Mouse (Mus musculus): ENCODE data around the gene Hsp90ab1. TPM values are rescaled to one million over a fixed set of nuclear protein-coding genes. Genes with fewer than 3 reads are reported as not detected.
A peak's percentile ranks its signal among the peaks of the same experiment; 100 is the strongest.

Gene Hsp90ab1
- polyA plus RNA-seq, 1 experiment from 2014 or later: 1,682 TPM

GRCm38 (mm10) chr17:45575123-45575897 is 2.2 kb upstream of the Hsp90ab1 start:
- H3K36me3 ChIP-seq: peaks cover 15% of the 10 kb centered on the region
- ATAC-seq (ENCODE audit: low FRiP score, low read depth): no peak
- no peaks in the 10 kb centered on the region for H3K9me3 ChIP-seq
- no peak overlapping the region for H3K27ac ChIP-seq
- H3K9ac ChIP-seq: no peak overlapping the region
- peaks cover 29% of the 10 kb centered on the region for H3K4me1 ChIP-seq
- H3K4me2 ChIP-seq (replicated peaks): peak overlapping the region; percentile 82; the same call in 1 of the 2 replicates
- H3K4me3 ChIP-seq: no peak overlapping the region
- no peaks in the 10 kb centered on the region for H3K27me3 ChIP-seq
- WGBS: 95% methylated on average over 8 of the region's 8 CpGs

DNA sequence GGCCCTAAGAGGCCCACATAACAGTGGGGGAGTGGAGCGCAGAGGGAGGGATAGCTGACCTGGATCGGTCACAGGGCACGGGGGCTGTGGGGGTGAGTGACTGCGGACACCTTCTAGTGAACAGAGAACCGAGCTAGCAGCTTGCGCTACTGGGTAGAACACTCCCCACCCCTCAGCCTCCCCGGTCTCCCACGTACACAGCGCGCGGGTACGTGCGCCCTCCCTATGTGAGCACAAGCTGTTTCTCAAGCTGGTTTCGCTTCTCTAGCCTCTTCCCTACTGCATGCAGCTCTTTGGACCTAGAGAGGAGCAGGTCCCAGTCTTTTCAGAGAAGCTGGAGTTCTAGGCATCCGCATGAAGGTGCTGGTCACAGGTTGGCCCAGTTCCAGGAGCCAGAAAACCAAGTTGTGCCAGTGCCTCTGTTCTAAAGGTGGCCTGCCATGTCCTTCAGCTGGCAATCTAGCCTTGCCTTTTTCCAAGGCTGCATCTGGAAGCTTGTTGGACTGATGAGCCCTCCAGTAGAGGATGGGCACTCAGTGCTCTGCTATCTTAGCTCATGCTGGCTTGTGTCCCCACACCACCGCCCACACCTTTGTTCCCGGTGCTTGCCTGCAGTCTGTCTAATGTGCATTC is 1.2 kb upstream of the Hsp90ab1 start:
- peak overlapping the region; percentile 98 for H3K27ac ChIP-seq
- peak overlapping the region; percentile 100 for H3K4me3 ChIP-seq
- peak; percentile 35 for ATAC-seq (ENCODE audit: low FRiP score, low read depth)
- H3K4me1 ChIP-seq: peaks cover 34% of the 10 kb centered on the region
- H3K9ac ChIP-seq: peak overlapping the region; percentile 88
- H3K36me3 ChIP-seq: peaks cover 25% of the 10 kb centered on the region
- peak overlapping the region; percentile 82 for H3K4me2 ChIP-seq (replicated peaks)
- 4% methylated on average over 17 of the region's 17 CpGs for WGBS
- no peaks in the 10 kb centered on the region for H3K9me3 ChIP-seq
- H3K27me3 ChIP-seq: no peaks in the 10 kb centered on the region

DNA sequence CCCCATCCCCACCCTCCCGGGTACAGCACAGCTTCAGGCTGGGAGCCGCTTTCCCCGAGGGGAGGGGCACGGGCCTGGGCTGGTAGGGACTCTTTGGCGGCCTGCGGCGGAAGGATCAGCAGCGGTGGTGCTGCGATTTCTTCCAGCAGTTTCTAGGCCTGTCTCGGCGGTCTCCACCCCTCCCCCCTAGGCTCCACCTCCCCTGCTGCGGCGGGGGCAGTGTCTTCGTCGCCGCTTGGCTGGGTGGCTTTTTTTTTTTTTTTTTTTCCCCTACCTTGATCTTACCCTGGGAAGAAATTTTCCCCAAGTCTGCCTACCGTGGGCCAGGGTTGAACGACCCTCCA is 681 bp upstream of the Hsp90ab1 start:
- H3K27ac ChIP-seq: peak overlapping the region; percentile 98
- peak overlapping the region; percentile 100 for H3K4me3 ChIP-seq
- ATAC-seq (ENCODE audit: low FRiP score, low read depth): peak; percentile 63
- peak overlapping the region; percentile 82 for H3K4me2 ChIP-seq (replicated peaks)
- WGBS: 0% methylated on average over 18 of the region's 18 CpGs
- H3K9me3 ChIP-seq: no peaks in the 10 kb centered on the region
- H3K36me3 ChIP-seq: peaks cover 30% of the 10 kb centered on the region
- H3K4me1 ChIP-seq: peaks cover 34% of the 10 kb centered on the region
- H3K9ac ChIP-seq: peak overlapping the region; percentile 88
- H3K27me3 ChIP-seq: no peaks in the 10 kb centered on the region

DNA sequence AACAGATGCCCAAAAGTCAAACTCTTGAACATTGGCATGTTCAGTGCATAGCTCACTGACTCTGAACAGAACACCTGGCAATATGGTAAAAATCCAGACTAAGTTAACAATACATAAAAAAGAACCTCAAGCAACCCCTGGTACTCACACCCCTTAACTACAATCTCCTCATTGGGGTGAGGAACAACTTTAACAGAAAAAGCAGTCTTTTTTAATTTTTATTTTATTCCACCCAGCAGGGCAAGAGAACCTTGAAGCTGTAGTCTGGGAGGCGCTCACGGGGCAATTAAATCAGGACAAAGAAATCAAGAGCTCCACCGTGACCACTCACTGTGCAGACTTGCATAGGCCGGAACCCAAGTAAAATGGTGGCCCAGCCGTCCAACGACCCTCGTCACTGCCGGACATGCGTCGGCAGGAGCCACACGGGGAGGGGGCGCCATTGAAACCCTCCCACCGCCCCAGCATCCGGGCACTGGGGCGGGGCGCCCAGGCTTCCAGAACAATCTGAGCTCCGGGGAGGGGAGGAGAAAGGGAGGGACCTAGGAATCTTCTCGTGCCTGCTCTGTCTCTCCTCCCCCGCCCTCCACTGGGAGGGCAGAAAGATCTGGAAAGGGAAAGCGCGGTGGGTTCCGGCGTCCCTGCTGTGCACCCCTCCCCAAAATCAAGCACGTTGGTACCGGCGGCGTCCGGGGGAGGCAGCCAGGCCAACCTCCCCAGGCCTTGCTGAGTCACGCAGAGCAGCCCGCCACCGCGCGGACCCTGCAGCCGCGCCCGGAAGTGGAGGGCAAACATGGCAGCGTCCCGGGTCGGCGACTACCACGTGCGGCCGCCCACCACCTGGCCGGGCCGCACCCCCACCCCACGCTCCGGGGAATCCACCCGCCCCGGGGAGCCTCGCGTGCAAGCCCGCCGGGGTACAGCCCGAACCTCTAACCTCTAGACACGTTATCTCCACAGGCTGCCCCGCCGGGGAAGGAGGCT is 676 bp downstream of the Hsp90ab1 start:
- Histone ChIP-seq H3K27ac (peak overlapping the region; percentile 96), H3K9me3 (no peaks in the 10 kb centered on the region), H3K4me1 (peaks cover 38% of the 10 kb centered on the region), H3K27me3 (no peaks in the 10 kb centered on the region), H3K4me3 (peak overlapping the region; percentile 100), H3K36me3 (peaks cover 44% of the 10 kb centered on the region), H3K9ac (peak overlapping the region; percentile 99), H3K4me2 (replicated peaks) (peak overlapping the region; percentile 82)
- WGBS: under 1% methylated on average over 53 of the region's 57 CpGs
- peak; percentile 44 for ATAC-seq (ENCODE audit: low FRiP score, low read depth)

DNA sequence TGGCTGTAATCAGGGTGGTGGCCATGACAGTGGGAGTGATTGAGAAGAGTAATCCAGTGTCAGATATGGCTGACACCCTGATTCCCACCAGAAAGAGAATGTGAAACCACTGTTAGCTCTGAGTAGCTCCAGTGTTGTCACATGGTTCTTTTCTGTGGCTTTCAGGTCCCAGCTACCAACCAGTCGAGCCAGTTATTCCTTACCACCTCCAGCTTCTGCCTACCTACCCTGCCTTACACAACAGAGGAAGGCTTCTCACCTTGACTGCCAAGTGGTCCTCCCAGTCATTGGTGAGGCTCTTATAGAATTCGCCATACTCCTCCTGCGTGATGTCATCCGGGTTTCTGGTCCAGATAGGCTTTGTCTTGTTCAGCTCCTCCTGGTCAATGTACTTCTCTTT is 3.1 kb downstream of the Hsp90ab1 start:
- 83% methylated on average over 4 of the region's 4 CpGs for WGBS

DNA sequence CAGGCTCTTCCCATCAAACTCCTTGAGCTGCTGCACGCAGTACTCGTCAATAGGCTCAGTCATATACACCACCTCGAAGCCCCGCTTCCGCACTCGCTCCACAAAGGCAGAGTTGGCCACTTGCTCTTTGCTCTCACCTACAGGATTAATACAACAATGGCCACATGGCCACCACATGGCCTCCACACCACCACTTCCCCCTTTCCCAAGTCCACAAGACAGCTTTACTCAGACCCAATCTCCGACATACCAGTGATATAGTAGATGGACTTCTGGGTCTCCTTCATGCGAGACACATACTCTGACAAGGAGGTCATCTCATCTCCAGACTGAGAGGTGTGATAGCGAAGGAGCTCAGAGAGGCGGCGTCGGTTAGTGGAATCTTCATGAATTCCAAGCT is 4.1 kb downstream of the Hsp90ab1 start:
- no peak for ATAC-seq (ENCODE audit: low FRiP score, low read depth)
- peaks cover 58% of the 10 kb centered on the region for H3K4me1 ChIP-seq
- H3K4me2 ChIP-seq (replicated peaks): no peak overlapping the region
- peaks cover 62% of the 10 kb centered on the region for H3K36me3 ChIP-seq
- WGBS: 87% methylated on average over 12 of the region's 12 CpGs
- H3K4me3 ChIP-seq: no peak overlapping the region
- no peak overlapping the region; the same call in 1 of the 2 replicates for H3K9ac ChIP-seq
- no peak overlapping the region for H3K27ac ChIP-seq
- no peaks in the 10 kb centered on the region for H3K9me3 ChIP-seq
- no peaks in the 10 kb centered on the region for H3K27me3 ChIP-seq

More for the DNA sequence above, 3.1 kb downstream of the Hsp90ab1 start:
- Histone ChIP-seq H3K9me3 (no peaks in the 10 kb centered on the region), H3K36me3 (peaks cover 62% of the 10 kb centered on the region), H3K27me3 (no peaks in the 10 kb centered on the region), H3K27ac (no peak overlapping the region), H3K4me2 (replicated peaks) (no peak overlapping the region), H3K9ac (no peak overlapping the region), H3K4me3 (no peak overlapping the region), H3K4me1 (peaks cover 59% of the 10 kb centered on the region)
- ATAC-seq (ENCODE audit: low FRiP score, low read depth): no peak

DNA sequence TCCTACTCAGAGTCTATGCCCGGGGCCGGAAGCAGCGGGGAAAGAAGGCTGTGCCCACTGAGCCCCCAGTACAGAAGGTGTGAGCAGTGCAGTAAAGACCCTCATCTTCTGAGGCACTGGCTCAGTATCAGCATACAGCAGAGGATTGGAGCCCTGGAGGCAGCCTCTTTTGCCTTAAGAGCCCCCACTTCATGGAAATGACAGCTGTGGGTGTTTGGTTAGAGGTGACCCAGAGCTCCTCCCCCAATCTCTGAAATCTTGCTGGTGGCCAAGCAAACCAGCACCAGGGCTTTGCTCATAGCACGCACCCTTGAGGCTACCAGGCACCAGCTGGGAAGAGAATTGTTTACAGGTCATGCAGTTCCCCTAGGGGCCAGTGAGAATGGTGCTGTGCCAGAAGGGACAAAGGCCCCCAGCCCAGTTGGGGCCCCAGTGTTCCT is 5.9 kb downstream of the Hsp90ab1 start:
- no peak for ATAC-seq (ENCODE audit: low FRiP score, low read depth)
- Histone ChIP-seq H3K4me1 (peaks cover 58% of the 10 kb centered on the region), H3K4me2 (replicated peaks) (no peak overlapping the region)

DNA sequence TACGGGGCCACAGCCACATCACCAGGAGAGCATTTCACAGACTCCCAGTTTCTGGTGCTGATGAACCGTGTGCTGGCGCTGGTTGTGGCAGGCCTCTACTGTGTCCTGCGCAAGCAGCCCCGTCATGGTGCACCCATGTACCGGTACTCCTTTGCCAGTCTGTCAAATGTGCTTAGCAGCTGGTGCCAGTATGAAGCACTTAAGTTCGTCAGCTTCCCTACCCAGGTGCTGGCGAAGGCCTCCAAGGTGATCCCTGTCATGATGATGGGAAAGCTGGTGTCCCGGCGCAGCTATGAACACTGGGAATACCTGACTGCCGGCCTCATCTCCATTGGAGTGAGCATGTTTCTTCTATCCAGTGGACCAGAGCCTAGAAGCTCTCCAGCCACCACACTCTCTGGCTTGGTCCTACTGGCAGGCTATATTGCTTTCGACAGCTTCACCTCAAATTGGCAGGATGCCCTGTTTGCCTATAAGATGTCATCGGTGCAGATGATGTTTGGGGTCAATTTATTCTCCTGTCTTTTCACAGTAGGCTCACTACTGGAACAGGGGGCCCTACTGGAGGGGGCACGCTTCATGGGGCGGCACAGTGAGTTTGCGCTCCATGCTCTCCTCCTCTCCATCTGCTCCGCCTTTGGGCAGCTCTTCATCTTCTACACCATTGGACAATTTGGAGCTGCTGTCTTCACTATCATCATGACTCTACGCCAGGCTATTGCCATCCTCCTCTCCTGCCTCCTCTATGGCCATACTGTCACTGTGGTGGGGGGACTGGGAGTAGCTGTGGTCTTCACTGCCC is 6.5 kb downstream of the Hsp90ab1 start:
- no peak overlapping the region for H3K9ac ChIP-seq
- peaks cover 53% of the 10 kb centered on the region for H3K4me1 ChIP-seq
- no peak overlapping the region for H3K27ac ChIP-seq
- H3K4me2 ChIP-seq (replicated peaks): no peak overlapping the region
- no peak for ATAC-seq (ENCODE audit: low FRiP score, low read depth)
- WGBS: 65% methylated on average over 18 of the region's 18 CpGs
- no peaks in the 10 kb centered on the region for H3K9me3 ChIP-seq
- no peaks in the 10 kb centered on the region for H3K27me3 ChIP-seq
- peak overlapping the region; percentile 0; the same call in 1 of the 2 replicates for H3K4me3 ChIP-seq
- peaks cover 60% of the 10 kb centered on the region for H3K36me3 ChIP-seq

More for the DNA sequence above, 5.9 kb downstream of the Hsp90ab1 start:
- WGBS: 24% methylated on average over 4 of the region's 4 CpGs
- no peaks in the 10 kb centered on the region for H3K27me3 ChIP-seq
- H3K27ac ChIP-seq: no peak overlapping the region
- H3K9ac ChIP-seq: no peak overlapping the region
- peaks cover 62% of the 10 kb centered on the region for H3K36me3 ChIP-seq
- no peak overlapping the region for H3K4me3 ChIP-seq
- H3K9me3 ChIP-seq: no peaks in the 10 kb centered on the region

GRCm38 (mm10) chr17:45566031-45566359 is 7.1 kb downstream of the Hsp90ab1 start:
- no peak overlapping the region for H3K9ac ChIP-seq
- no peaks in the 10 kb centered on the region for H3K27me3 ChIP-seq
- 50% methylated on average over 1 of the region's 1 CpGs for WGBS
- H3K4me2 ChIP-seq (replicated peaks): no peak overlapping the region
- peaks cover 54% of the 10 kb centered on the region for H3K36me3 ChIP-seq
- peaks cover 47% of the 10 kb centered on the region for H3K4me1 ChIP-seq
- H3K4me3 ChIP-seq: peak overlapping the region; percentile 0; the same call in 1 of the 2 replicates
- no peak for ATAC-seq (ENCODE audit: low FRiP score, low read depth)
- H3K9me3 ChIP-seq: no peaks in the 10 kb centered on the region
- H3K27ac ChIP-seq: no peak overlapping the region

DNA sequence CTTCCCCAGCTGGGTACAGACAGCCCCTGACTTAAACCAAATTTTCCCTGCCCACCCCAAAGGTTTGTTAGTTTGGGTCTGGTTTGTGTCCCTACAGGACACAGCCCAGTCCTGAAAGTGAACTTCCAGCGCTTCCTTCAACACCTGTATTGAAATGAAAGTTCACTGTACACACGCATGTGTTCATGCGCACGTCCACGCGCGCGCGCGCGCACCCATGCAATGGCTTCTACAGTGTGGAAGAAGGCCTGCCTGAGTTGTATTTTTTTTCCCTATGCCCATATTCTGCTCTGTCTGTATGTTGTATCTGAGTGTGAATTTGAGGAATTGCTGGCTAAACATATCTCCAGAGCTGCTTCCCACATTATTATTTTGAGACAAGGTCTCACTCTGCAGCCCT is 8.0 kb downstream of the Hsp90ab1 start:
- Histone ChIP-seq H3K36me3 (peaks cover 45% of the 10 kb centered on the region), H3K4me1 (peaks cover 38% of the 10 kb centered on the region), H3K4me3 (peak overlapping the region; percentile 86), H3K9ac (peak overlapping the region; percentile 92), H3K4me2 (replicated peaks) (peak overlapping the region; percentile 80), H3K9me3 (no peaks in the 10 kb centered on the region), H3K27ac (no peak overlapping the region), H3K27me3 (no peaks in the 10 kb centered on the region)
- ATAC-seq (ENCODE audit: low FRiP score, low read depth): no peak
- WGBS: 94% methylated on average over 11 of the region's 11 CpGs

- 11% methylated on average over 18 of the region's 18 CpGs for WGBS
- H3K27me3 ChIP-seq: no peaks in the 10 kb centered on the region
- H3K36me3 ChIP-seq: peaks cover 40% of the 10 kb centered on the region
- peaks cover 35% of the 10 kb centered on the region for H3K4me1 ChIP-seq
- H3K4me3 ChIP-seq: peak overlapping the region; percentile 86
- peak overlapping the region; percentile 84 for H3K27ac ChIP-seq
- H3K4me2 ChIP-seq (replicated peaks): peak overlapping the region; percentile 80
- H3K9me3 ChIP-seq: no peaks in the 10 kb centered on the region
- no peak for ATAC-seq (ENCODE audit: low FRiP score, low read depth)
- peak overlapping the region; percentile 92 for H3K9ac ChIP-seq
These were observed 8.5 kb downstream of the Hsp90ab1 start for GRCm38 (mm10) chr17:45564531-45565084.

All from limb, embryonic 13.5 days (tissue).